Mouse (Mus musculus) gastrocnemius, postnatal 4 days (tissue): ENCODE measurements around the gene Slc1a2. TPM values are rescaled to one million over a fixed set of nuclear protein-coding genes. Genes with fewer than 3 reads are reported as not detected.
A peak's percentile ranks its signal among the peaks of the same experiment; 100 is the strongest.

Experiments used
- DNase-seq, 2 experiments: peaks; one replicate each; pipeline ENCODE4 v3.0.0; 2021 to 2022; ENCODE audit warnings: low spot score in 2 of 2, mixed read lengths in 2 of 2
- total RNA-seq, 2 experiments: library from RNA; stranded (reverse); gene quantifications; 2 replicates each; pipeline ENCODE4 v1.2.3; 2021

Slc1a2 gene
- total RNA-seq, 2 experiments from 2014 or later: 1.2 to 1.3 TPM

GRCm38 (mm10) chr2:102663339-102663738, 4.9 kb downstream of the Slc1a2 start:
- DNase-seq: no peak

- no peak for DNase-seq
These were observed 5.4 kb downstream of the Slc1a2 start for GRCm38 (mm10) chr2:102663865-102664264.

- DNase-seq: no peak
These were observed 9.5 kb downstream of the Slc1a2 start for GRCm38 (mm10) chr2:102667981-102668380.

- no peak for DNase-seq
These were observed 11.1 kb downstream of the Slc1a2 start for GRCm38 (mm10) chr2:102669580-102669979.

GRCm38 (mm10) chr2:102674582-102674981, 16.1 kb downstream of the Slc1a2 start:
- DNase-seq: no peak

- DNase-seq: peak in 1 of 2 experiments; percentile 56
These were observed 16.8 kb downstream of the Slc1a2 start for GRCm38 (mm10) chr2:102675275-102675674.

GRCm38 (mm10) chr2:102676716-102677312, 18.4 kb downstream of the Slc1a2 start:
- no peak for DNase-seq

GRCm38 (mm10) chr2:102677400-102677799, 18.9 kb downstream of the Slc1a2 start:
- no peak for DNase-seq

- no peak for DNase-seq
These were observed 22.9 kb downstream of the Slc1a2 start for GRCm38 (mm10) chr2:102681351-102681750.

GRCm38 (mm10) chr2:102682168-102682567, 23.7 kb downstream of the Slc1a2 start:
- peak; percentile 52 to 67 for DNase-seq

- DNase-seq: no peak
These were observed 27.1 kb downstream of the Slc1a2 start for GRCm38 (mm10) chr2:102685371-102686107.

- no peak for DNase-seq
These were observed 27.6 kb downstream of the Slc1a2 start for GRCm38 (mm10) chr2:102686108-102686450.

- no peak for DNase-seq
These were observed 35.1 kb downstream of the Slc1a2 start for GRCm38 (mm10) chr2:102693556-102693955.

GRCm38 (mm10) chr2:102694750-102695149, 36.3 kb downstream of the Slc1a2 start:
- no peak for DNase-seq

GRCm38 (mm10) chr2:102695541-102695940, 37.1 kb downstream of the Slc1a2 start:
- DNase-seq: no peak

- DNase-seq: no peak
These were observed 39.3 kb downstream of the Slc1a2 start for GRCm38 (mm10) chr2:102697732-102698131.

- DNase-seq: no peak
These were observed 41.5 kb downstream of the Slc1a2 start for GRCm38 (mm10) chr2:102699921-102700320.

GRCm38 (mm10) chr2:102700695-102701094, 42.2 kb downstream of the Slc1a2 start:
- no peak for DNase-seq

- no peak for DNase-seq
These were observed 42.9 kb downstream of the Slc1a2 start for GRCm38 (mm10) chr2:102701382-102701781.

- no peak for DNase-seq
These were observed 45.1 kb downstream of the Slc1a2 start for GRCm38 (mm10) chr2:102703556-102703955.

GRCm38 (mm10) chr2:102704781-102705180, 46.3 kb downstream of the Slc1a2 start:
- no peak for DNase-seq

- DNase-seq: no peak
These were observed 53.1 kb downstream of the Slc1a2 start for GRCm38 (mm10) chr2:102711511-102711910.

- DNase-seq: no peak
These were observed 53.6 kb downstream of the Slc1a2 start for GRCm38 (mm10) chr2:102712049-102712448.
